Mouse (Mus musculus): Measurements from ENCODE around the gene Zbtb8a. TPM values are rescaled to one million over a fixed set of nuclear protein-coding genes. Genes with fewer than 3 reads are reported as not detected.

Gene Zbtb8a
- total and polyA plus RNA-seq, 2 experiments from 2014 or later: 15.3 to 26.9 TPM

DNA sequence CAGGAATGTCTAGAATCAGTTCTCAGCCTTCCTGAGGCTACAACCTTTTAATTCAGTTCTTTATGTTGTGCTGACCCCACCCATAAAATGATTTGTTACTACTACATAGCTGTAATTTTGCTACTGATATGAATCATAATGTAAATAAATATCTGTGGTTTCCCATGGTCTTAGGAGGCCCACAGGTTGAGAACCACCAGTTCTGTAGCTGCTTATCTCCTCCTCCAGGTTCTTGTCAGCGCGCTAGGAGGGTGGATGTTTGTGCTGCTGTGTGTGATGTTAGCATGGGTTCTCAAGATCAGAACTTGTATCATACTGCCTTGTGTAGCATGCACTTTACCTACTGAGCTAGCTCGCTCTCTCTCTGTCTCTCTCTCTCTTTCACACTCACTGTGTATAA, 38.2 kb downstream of the Zbtb8a start:
- Histone ChIP-seq H3K4me1 (ENCODE audit: insufficient read depth, low read length) (no peaks in the 10 kb centered on the region), H3K4me3 (ENCODE audit: low read length) (no peak overlapping the region), H3K9me3 (ENCODE audit: low read length) (no peaks in the 10 kb centered on the region), H3K4me2 (ENCODE audit: low read depth, low read length) (no peak overlapping the region), H3K27me3 (ENCODE audit: insufficient read depth, low read length) (no peaks in the 10 kb centered on the region), H3K9ac (replicated peaks; ENCODE audit: low read length) (no peak overlapping the region), H3K27ac (no peak overlapping the region), H3K36me3 (ENCODE audit: insufficient read depth, low read length) (peaks cover 15% of the 10 kb centered on the region; the same call in 1 of the 2 replicates)
- ATAC-seq (no peak), DNase-seq (ENCODE audit: low spot score) (no peak)
- TF ChIP-seq CTCF (IDR thresholded peaks at IDR 0.05; ENCODE audit: low read depth): no peak
- 92% methylated on average over 3 of the region's 3 CpGs for WGBS

DNA sequence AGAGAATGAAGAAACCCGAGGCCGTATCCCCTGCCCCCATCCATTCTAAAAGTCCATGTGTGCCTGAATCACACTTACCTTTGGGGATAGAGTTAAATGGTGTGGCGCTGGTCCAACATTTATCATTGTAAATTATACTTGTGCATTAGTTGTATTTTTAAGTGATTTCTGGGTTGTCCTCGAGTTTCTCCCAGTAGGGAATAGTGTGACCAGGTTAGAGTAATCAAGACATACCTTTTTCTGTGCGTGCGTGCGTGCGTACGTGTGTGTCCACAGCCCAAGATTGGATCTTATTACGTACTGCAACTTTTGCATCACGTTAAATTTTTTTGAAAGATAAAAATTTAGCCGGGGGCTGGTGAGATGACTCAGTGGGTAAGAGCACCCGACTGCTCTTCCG, 41.6 kb downstream of the Zbtb8a start:
- Histone ChIP-seq H3K36me3 (ENCODE audit: insufficient read depth, low read length) (no peaks in the 10 kb centered on the region), H3K9ac (replicated peaks; ENCODE audit: low read length) (peak overlapping the region; percentile 71), H3K4me1 (ENCODE audit: insufficient read depth, low read length) (peaks cover 13% of the 10 kb centered on the region; the same call in 1 of the 2 replicates), H3K27ac (peak overlapping the region; percentile 99), H3K4me3 (ENCODE audit: low read length) (peak overlapping the region; percentile 95), H3K9me3 (ENCODE audit: low read length) (no peaks in the 10 kb centered on the region), H3K27me3 (ENCODE audit: insufficient read depth, low read length) (no peaks in the 10 kb centered on the region), H3K4me2 (ENCODE audit: low read depth, low read length) (peak overlapping the region; percentile 94)
- DNase-seq (ENCODE audit: low spot score): no peak
- TF ChIP-seq CTCF (IDR thresholded peaks at IDR 0.05; ENCODE audit: low read depth): no peak
- 51% methylated on average over 14 of the region's 14 CpGs for WGBS
- ATAC-seq: no peak

DNA sequence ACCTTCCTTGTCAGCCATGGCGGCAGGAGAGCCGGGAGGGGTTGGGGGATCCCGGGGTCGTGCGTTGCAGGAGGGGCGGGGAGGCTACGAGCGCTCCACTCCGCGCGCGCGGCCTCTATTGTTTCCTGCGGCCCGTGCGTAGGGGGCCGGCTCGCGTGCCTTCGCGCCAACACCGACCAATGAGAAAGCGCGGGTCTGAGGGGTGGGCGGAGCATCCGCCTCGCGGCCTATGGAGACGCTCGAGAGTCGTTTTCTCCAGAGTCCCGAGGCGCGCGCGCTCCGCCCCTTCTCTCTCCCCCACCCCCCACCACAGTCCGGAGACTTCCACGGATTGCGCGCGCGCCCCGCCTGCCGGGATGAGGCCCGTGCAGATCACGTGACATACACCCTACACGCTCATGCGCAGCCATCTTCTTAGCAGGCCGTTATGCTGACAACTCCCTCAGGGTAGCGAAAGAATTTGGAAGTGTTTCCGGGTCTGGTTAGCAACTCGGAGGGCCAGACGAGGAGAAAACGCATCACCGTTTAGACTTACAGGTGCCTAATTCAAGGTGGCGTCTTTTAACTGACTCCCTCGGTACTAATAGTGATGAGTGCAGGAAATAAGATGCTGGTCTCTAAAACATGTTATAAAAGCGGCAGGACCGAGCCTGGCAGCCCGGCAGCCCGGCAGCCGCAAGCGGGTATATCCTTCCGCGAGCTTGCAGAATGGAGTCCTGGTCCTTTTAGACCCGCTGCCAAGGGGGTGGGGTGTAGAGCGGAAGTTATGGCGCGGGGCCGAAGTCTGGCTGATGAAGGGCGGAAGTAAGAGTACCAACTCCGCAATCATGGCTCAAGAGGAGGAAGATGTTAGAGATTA, 42.5 kb downstream of the Zbtb8a start, which contains the start of the genes Rbbp4 and Zbtb8os:
Rbbp4 (minus strand) TSS at position 155 of the 859 bp plus-strand sequence.
Zbtb8os (plus strand) TSS at position 480 of the 859 bp plus-strand sequence.
- under 1% methylated on average over 73 of the region's 73 CpGs for WGBS
- Histone ChIP-seq H3K4me3 (ENCODE audit: low read length) (peak within 1 kb of the TSS; percentile 95), H3K4me2 (ENCODE audit: low read depth, low read length) (peak within 1 kb of the TSS; percentile 94), H3K27me3 (ENCODE audit: insufficient read depth, low read length) (no peaks in the 10 kb centered on the region), H3K9ac (replicated peaks; ENCODE audit: low read length) (peak within 1 kb of the TSS; percentile 98), H3K27ac (peak within 1 kb of the TSS; percentile 99), H3K4me1 (ENCODE audit: insufficient read depth, low read length) (peaks cover 13% of the 10 kb centered on the region; the same call in 1 of the 2 replicates), H3K9me3 (ENCODE audit: low read length) (no peaks in the 10 kb centered on the region), H3K36me3 (ENCODE audit: insufficient read depth, low read length) (no peaks in the 10 kb centered on the region)
- peak; percentile 99 for ATAC-seq
- peak; percentile 23; the same call in 1 of the 2 replicates for TF ChIP-seq CTCF (IDR thresholded peaks at IDR 0.05; ENCODE audit: low read depth)
- DNase-seq (ENCODE audit: low spot score): peak; percentile 100

DNA sequence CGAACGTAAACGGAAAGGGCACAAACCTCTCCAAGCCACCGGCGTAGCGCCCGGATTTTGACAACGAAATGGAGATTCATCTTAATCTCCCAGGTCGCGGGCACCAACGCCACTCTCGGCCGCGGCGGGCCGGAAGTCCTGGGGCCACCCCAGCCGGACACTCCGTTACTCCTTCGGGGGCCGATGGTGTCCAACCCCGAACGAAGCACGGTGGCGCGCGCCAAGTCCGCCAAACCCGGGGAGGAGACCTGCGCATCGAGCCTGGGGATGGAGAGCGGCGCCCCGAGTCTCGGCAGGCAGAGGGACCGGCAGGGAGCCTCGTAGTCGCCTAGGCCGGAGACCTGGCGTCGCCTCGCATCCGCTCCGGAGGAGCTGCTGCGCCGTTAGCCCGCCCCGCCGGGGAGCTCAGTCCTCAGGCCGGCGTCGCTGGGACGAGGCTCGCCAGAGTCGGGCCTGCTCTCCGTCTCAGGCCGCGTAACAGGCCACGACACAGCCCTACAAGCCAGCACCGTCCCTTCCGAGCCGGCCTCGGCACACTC, 43.2 kb downstream of the Zbtb8a start:
- Histone ChIP-seq H3K9me3 (ENCODE audit: low read length) (no peaks in the 10 kb centered on the region), H3K4me3 (ENCODE audit: low read length) (peak overlapping the region; percentile 95), H3K36me3 (ENCODE audit: insufficient read depth, low read length) (no peaks in the 10 kb centered on the region), H3K27me3 (ENCODE audit: insufficient read depth, low read length) (no peaks in the 10 kb centered on the region), H3K4me1 (ENCODE audit: insufficient read depth, low read length) (peaks cover 13% of the 10 kb centered on the region; the same call in 1 of the 2 replicates), H3K27ac (peak overlapping the region; percentile 98), H3K9ac (replicated peaks; ENCODE audit: low read length) (peak overlapping the region; percentile 98), H3K4me2 (ENCODE audit: low read depth, low read length) (peak overlapping the region; percentile 69)
- TF ChIP-seq CTCF (IDR thresholded peaks at IDR 0.05; ENCODE audit: low read depth): no peak
- DNase-seq (ENCODE audit: low spot score): no peak
- no peak for ATAC-seq
- under 1% methylated on average over 52 of the region's 62 CpGs for WGBS

DNA sequence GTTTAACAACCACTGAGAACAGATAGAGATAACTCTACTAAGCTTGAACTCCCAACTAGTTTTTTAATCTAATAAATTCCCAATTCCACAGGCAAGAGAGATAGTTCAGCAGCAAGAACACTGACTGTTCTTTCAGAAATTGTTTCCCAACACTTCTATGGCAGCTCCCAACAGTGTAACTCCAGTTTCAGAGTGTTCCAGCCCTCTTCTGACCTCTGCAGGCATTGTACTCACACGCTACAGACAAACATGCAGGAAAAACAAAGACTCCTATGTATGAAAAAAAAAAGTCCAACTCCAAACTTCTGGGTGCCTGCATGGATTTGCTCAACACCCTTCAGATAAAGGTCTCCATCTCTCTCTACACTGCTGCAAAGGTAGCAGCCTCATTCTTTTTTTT, 45.1 kb downstream of the Zbtb8a start:
- WGBS: 6% methylated on average over 1 of the region's 1 CpGs
- H3K4me1 ChIP-seq (ENCODE audit: insufficient read depth, low read length): peaks cover 13% of the 10 kb centered on the region; the same call in 1 of the 2 replicates
- H3K27me3 ChIP-seq (ENCODE audit: insufficient read depth, low read length): no peaks in the 10 kb centered on the region
- H3K36me3 ChIP-seq (ENCODE audit: insufficient read depth, low read length): peaks cover 5% of the 10 kb centered on the region; the same call in 1 of the 2 replicates
- no peaks in the 10 kb centered on the region for H3K9me3 ChIP-seq (ENCODE audit: low read length)
- no peak for TF ChIP-seq CTCF (IDR thresholded peaks at IDR 0.05; ENCODE audit: low read depth)
- H3K27ac ChIP-seq: no peak overlapping the region
- ATAC-seq (no peak), DNase-seq (ENCODE audit: low spot score) (no peak)
- H3K4me2 ChIP-seq (ENCODE audit: low read depth, low read length): peak overlapping the region; percentile 69; the same call in 1 of the 2 replicates
- no peak overlapping the region for H3K4me3 ChIP-seq (ENCODE audit: low read length)
- no peak overlapping the region for H3K9ac ChIP-seq (replicated peaks; ENCODE audit: low read length)

DNA sequence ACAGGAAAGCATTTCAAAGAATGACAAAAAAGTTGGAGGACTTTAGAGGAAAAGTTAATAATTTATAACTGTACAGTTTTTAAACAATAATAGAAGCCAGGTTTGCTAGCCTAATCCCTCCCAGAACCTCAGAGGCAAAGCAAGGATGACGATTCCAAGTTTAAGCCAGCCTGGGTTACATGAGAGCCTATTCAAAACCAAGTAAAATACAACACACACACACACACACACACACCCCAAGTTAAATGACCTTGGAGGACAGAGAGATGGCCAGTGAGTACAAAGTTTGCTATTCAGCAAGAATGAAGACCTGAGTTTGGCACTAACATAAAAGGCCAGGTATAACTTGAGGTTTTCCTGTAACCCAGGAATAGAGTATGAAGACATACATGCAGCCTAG, 51.7 kb downstream of the Zbtb8a start:
- Histone ChIP-seq H3K27me3 (ENCODE audit: insufficient read depth, low read length) (no peaks in the 10 kb centered on the region), H3K4me3 (ENCODE audit: low read length) (no peak overlapping the region), H3K9me3 (ENCODE audit: low read length) (no peaks in the 10 kb centered on the region), H3K4me1 (ENCODE audit: insufficient read depth, low read length) (no peaks in the 10 kb centered on the region), H3K9ac (replicated peaks; ENCODE audit: low read length) (no peak overlapping the region), H3K4me2 (ENCODE audit: low read depth, low read length) (no peak overlapping the region), H3K36me3 (ENCODE audit: insufficient read depth, low read length) (peaks cover 27% of the 10 kb centered on the region), H3K27ac (no peak overlapping the region)
- TF ChIP-seq CTCF (IDR thresholded peaks at IDR 0.05; ENCODE audit: low read depth): no peak
- DNase-seq (ENCODE audit: low spot score) (no peak), ATAC-seq (no peak)
- 68% methylated on average over 1 of the region's 1 CpGs for WGBS

Measured in hindbrain, postnatal 0 days (tissue).